Mouse (Mus musculus) frontal cortex, postnatal 25 days (tissue): ENCODE results near the gene Gjd2.

Source experiments
- DNase-seq, 2 experiments: peaks; one replicate each; pipeline ENCODE4 v3.0.0; 2022; ENCODE audit warnings: low spot score in 2 of 2

The Gjd2 gene

GRCm38 (mm10) chr2:114013295-114013771, at the start of gene Gjd2:
TSS of gene Gjd2 (minus strand) at chr2:114013619.
- DNase-seq: no peak

- DNase-seq: no peak
These were observed 46.7 kb upstream of the Gjd2 start for GRCm38 (mm10) chr2:114060071-114060591.

GRCm38 (mm10) chr2:114059608-114060007, 46.2 kb upstream of the Gjd2 start:
- no peak for DNase-seq

- no peak for DNase-seq
These were observed 44.9 kb upstream of the Gjd2 start for GRCm38 (mm10) chr2:114058226-114058796.

GRCm38 (mm10) chr2:114057303-114057853, 44.0 kb upstream of the Gjd2 start:
- DNase-seq: no peak

- no peak for DNase-seq
These were observed 40.7 kb upstream of the Gjd2 start for GRCm38 (mm10) chr2:114054129-114054528.

GRCm38 (mm10) chr2:114052696-114053598, 39.5 kb upstream of the Gjd2 start, which contains the start of gene Actc1:
TSS of gene Actc1 (minus strand) at chr2:114053548.
- no peak for DNase-seq

DNA sequence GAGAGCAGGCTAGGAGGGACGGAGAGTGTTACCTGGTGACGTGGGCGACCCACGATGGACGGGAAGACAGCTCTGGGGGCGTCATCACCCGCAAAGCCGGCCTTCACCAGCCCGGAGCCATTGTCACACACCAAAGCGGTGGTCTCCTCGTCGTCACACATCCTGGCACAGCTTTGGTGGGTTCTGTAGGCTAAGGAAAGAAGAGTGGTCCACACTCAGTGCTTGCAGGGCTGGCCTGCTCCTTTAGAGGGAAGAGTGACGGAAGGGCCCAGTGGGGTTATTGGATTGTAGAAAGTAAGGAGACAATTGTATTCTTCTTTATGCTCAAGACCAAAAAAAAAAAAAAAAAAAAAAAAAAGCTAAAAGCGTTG, 38.4 kb upstream of the Gjd2 start:
- no peak for DNase-seq

- DNase-seq: no peak
These were observed 37.9 kb upstream of the Gjd2 start for GRCm38 (mm10) chr2:114051111-114051870.

DNA sequence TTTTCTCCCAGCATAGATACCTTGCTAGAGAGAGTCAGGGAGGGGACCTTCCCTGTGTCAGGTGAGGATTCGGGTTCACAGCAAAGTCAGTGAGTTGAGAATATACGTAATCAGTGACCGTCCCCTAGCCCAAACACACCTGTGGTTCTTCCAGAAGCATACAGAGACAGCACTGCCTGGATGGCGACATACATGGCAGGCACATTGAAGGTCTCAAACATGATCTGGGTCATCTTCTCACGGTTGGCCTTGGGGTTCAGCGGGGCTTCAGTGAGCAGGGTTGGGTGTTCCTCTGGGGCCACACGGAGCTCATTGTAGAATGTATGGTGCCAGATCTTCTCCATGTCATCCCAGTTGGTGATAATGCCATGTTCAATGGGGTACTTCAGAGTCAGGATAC, 36.7 kb upstream of the Gjd2 start:
- DNase-seq: no peak

DNA sequence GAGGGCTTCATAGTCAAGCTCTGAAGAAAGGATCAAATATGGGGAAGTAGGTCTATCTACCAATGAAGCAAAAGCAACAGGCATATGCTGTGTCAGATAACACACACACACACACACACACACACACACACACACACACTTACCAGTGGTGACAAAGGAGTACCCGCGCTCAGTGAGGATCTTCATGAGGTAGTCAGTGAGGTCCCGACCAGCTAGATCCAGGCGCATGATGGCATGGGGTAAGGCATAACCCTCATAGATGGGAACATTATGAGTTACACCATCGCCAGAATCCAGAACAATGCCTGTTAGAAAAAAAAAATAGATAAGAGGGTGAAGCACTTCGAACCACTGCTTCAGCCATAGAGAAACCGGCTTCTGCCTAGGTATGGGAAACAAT, 36.0 kb upstream of the Gjd2 start:
- no peak for DNase-seq

- DNase-seq: no peak
These were observed 34.7 kb upstream of the Gjd2 start for GRCm38 (mm10) chr2:114047960-114048611.

DNA sequence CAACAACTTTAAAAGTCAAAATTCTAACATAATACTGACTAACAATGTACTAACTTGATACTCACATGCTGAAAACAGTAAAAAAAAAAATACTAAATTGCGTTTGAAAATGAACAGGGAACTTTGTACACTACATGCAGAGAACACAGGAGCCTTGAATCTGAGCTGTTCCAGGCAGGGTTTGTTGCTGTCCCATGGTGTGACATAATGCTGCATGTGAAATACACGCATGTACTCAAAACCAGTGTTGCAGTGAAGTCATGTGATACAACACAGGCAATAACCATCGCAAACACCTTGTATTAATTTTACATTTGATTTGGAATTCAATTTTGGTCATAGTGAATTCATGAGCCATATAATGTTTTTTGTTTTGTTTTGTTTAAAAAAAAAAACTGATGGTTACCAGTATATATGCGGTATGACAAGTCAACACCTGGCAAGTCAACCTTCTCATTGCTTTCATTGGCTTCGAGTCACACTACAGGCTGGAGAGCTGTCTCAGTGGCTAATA, 32.8 kb upstream of the Gjd2 start:
- no peak for DNase-seq

GRCm38 (mm10) chr2:114037926-114038325, 24.5 kb upstream of the Gjd2 start:
- no peak for DNase-seq

- no peak for DNase-seq
These were observed 18.8 kb upstream of the Gjd2 start for GRCm38 (mm10) chr2:114032259-114032658.

DNA sequence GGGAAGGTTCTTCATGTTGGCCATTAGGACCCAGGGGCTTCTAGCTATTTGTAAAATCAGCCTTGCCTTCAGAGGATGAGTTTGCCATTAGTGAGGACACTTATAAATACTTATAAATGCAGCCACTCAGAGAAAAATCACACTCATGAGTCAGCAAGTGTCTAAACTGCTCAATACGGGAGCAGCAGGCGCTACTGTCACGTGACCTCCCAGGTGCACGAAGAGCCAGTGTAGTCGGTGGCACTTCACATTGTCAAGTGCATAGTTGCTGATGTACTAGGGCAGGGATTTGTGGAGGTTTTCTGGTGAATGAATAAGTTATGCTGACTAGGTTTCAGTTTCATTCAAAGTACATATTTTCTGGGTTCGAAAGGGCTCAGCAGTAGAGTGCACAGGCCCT, 10.0 kb upstream of the Gjd2 start:
- no peak for DNase-seq

GRCm38 (mm10) chr2:114020210-114020563, 6.8 kb upstream of the Gjd2 start:
- DNase-seq: no peak

DNA sequence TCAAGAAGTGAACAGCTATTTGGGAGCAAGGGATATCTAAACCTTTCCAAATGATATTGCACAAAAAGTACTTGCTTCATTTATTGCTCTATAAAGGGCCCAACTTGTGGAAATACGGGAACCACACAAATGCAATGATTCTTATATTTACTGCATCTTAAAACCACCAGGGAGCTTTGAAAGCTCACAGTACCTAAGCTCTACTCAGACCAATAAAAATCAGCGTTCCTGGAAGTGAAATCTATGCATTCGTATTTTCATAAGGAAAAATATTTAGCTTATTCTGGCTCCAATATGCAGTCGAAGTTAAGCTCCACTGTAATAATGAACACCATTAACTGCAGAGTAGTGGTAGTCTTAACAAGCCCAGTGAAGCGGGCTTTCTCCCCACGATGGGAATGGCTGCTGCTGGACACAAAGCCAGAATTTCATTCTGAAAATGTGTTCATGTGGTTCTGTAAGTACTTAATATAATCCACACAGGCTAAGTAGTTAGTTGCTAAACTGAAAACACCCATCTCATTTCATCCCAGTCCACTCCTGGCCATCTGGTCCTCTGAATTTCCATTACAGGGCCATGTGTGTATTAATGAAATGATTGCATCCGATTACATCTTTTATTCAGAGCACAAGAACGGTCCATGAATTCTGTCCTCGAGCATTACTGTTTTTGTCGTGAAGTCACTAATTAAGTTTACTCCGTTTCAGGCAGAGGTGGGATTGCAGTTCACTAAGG, 6.2 kb upstream of the Gjd2 start:
- no peak for DNase-seq

DNA sequence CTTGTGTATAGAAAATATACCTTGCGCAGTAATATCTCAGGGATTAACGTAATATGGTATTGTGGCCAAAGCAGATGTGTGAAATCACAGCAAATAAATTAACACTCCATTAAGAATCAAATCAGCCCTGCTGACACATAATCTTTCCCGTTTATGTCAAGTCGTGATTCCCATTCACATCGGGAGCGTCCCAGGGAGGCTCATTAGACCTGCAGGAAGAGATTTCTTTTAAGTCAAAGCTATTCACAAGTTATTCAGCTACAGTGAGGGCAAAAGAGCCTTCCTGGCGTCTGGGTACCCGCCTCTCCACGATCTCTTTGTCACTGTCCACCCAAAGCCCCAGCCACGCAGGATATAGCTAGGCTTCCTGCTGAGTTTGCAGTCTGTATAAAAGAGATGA, 4.7 kb upstream of the Gjd2 start:
- DNase-seq: no peak

- DNase-seq: no peak
These were observed 1.4 kb upstream of the Gjd2 start for GRCm38 (mm10) chr2:114014839-114015238.

- no peak for DNase-seq
These were observed 427 bp upstream of the Gjd2 start for GRCm38 (mm10) chr2:114013846-114014245.
